Mouse (Mus musculus): ENCODE data around the gene Cracr2b.

- TF ChIP-seq CTCF (IDR thresholded peaks at IDR 0.05; ENCODE audit: borderline replicate concordance, extremely low read depth, insufficient read depth, insufficient read length) (no peak), POLR2A (IDR thresholded peaks at IDR 0.05; ENCODE audit: borderline replicate concordance, extremely low read depth, insufficient read depth, insufficient read length, poor library complexity, severe bottlenecking) (no peak)
Observed at GRCm38 (mm10) chr7:141460391-141461113, at the start of gene Cracr2b.

All from brain, embryonic 14.5 days (tissue).